Mouse (Mus musculus): ENCODE measurements around the gene Echdc2. TPM values are rescaled to one million over a fixed set of nuclear protein-coding genes. Genes with fewer than 3 reads are reported as not detected.

Gene Echdc2
- polyA plus RNA-seq, 1 experiment, result 62.7 TPM

- WGBS, result 94% methylated on average over 3 of the region's 3 CpGs
- H3K4me1 ChIP-seq (ENCODE audit: control insufficient read depth, insufficient read depth, low read length), result no peaks in the 10 kb centered on the region
- H3K4me3 ChIP-seq (replicated peaks; ENCODE audit: insufficient read depth, low read depth, low read length), result no peak overlapping the region
- DNase-seq, result no peak
- TF ChIP-seq POLR2A (IDR thresholded peaks at IDR 0.05; ENCODE audit: borderline replicate concordance, insufficient read depth, low read length), result no peak
- TF ChIP-seq CTCF (IDR thresholded peaks at IDR 0.05; ENCODE audit: borderline replicate concordance, insufficient read depth, low read depth, low read length), result no peak
- H3K27me3 ChIP-seq (ENCODE audit: control insufficient read depth, insufficient read depth, low read length), result no peaks in the 10 kb centered on the region
- no peak overlapping the region for H3K27ac ChIP-seq (ENCODE audit: insufficient read depth, low read length)
Observed at GRCm38 (mm10) chr4:108163291-108163690, 1.9 kb upstream of the Echdc2 start.

- no peaks in the 10 kb centered on the region for H3K4me1 ChIP-seq (ENCODE audit: control insufficient read depth, insufficient read depth, low read length)
- TF ChIP-seq CTCF (IDR thresholded peaks at IDR 0.05; ENCODE audit: borderline replicate concordance, insufficient read depth, low read depth, low read length) (no peak), POLR2A (IDR thresholded peaks at IDR 0.05; ENCODE audit: borderline replicate concordance, insufficient read depth, low read length) (no peak)
- no peaks in the 10 kb centered on the region for H3K27me3 ChIP-seq (ENCODE audit: control insufficient read depth, insufficient read depth, low read length)
- H3K27ac ChIP-seq (ENCODE audit: insufficient read depth, low read length), result no peak overlapping the region
- DNase-seq, result peak in 1 of 2 experiments; percentile 11
- WGBS, result 43% methylated on average over 4 of the region's 4 CpGs
- no peak overlapping the region for H3K4me3 ChIP-seq (replicated peaks; ENCODE audit: insufficient read depth, low read depth, low read length)
Observed at GRCm38 (mm10) chr4:108166874-108167273, 1.6 kb downstream of the Echdc2 start.

DNA sequence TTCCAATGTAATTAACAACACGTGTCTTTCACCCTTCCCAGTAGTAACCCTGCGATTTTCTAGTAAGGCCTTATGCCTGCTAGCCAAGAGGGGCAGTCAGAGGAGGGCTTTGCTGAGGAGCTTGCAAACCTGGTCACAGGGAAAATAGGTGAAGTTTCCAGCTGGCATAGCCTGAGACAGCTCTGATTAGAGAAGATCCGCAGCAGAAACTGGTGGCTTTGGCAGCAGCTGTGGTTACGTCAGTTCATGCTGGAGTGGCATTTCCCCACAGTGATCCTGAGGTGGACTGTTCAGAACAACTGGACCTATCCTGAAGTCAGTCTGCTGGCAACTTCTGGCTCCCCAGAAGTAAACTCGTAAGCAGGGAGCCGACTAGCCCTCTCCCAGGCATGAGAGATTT is 2.8 kb downstream of the Echdc2 start:
- H3K27ac ChIP-seq (ENCODE audit: insufficient read depth, low read length), result no peak overlapping the region
- DNase-seq, result no peak
- no peaks in the 10 kb centered on the region for H3K4me1 ChIP-seq (ENCODE audit: control insufficient read depth, insufficient read depth, low read length)
- H3K27me3 ChIP-seq (ENCODE audit: control insufficient read depth, insufficient read depth, low read length), result no peaks in the 10 kb centered on the region
- WGBS, result 68% methylated on average over 6 of the region's 6 CpGs
- TF ChIP-seq CTCF (IDR thresholded peaks at IDR 0.05; ENCODE audit: borderline replicate concordance, insufficient read depth, low read depth, low read length) (no peak), POLR2A (IDR thresholded peaks at IDR 0.05; ENCODE audit: borderline replicate concordance, insufficient read depth, low read length) (no peak)
- H3K4me3 ChIP-seq (replicated peaks; ENCODE audit: insufficient read depth, low read depth, low read length), result no peak overlapping the region

DNA sequence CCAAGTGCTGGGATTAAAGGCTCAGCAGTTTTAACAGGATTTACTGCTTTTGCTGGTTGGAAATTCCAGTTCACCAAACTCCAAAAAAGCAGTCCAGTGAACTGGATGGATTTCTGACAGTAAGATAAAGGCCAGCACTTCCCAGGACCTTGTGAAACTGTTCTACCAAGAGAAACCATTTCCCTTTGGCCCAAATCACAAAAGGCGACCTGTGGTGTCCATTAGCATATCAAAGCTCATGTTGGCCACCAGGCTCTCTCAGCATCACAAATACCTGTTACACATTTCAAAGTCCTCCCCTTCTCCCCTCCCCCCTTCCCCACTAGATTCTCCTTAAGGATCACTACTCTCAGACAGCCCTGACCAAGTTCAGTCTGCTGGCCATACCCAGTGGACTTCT is 17.0 kb downstream of the Echdc2 start:
- 64% methylated on average over 1 of the region's 1 CpGs for WGBS
- no peak overlapping the region for H3K27ac ChIP-seq (ENCODE audit: insufficient read depth, low read length)
- no peak overlapping the region for H3K4me3 ChIP-seq (replicated peaks; ENCODE audit: insufficient read depth, low read depth, low read length)
- no peak for TF ChIP-seq CTCF (IDR thresholded peaks at IDR 0.05; ENCODE audit: borderline replicate concordance, insufficient read depth, low read depth, low read length)
- no peak for TF ChIP-seq POLR2A (IDR thresholded peaks at IDR 0.05; ENCODE audit: borderline replicate concordance, insufficient read depth, low read length)
- H3K27me3 ChIP-seq (ENCODE audit: control insufficient read depth, insufficient read depth, low read length), result no peaks in the 10 kb centered on the region
- H3K4me1 ChIP-seq (ENCODE audit: control insufficient read depth, insufficient read depth, low read length), result no peaks in the 10 kb centered on the region
- no peak for DNase-seq

- 75% methylated on average over 2 of the region's 2 CpGs for WGBS
- Histone ChIP-seq H3K4me3 (replicated peaks; ENCODE audit: insufficient read depth, low read depth, low read length) (no peak overlapping the region), H3K27ac (ENCODE audit: insufficient read depth, low read length) (no peak overlapping the region), H3K27me3 (ENCODE audit: control insufficient read depth, insufficient read depth, low read length) (no peaks in the 10 kb centered on the region), H3K4me1 (ENCODE audit: control insufficient read depth, insufficient read depth, low read length) (peaks cover 4% of the 10 kb centered on the region)
- TF ChIP-seq CTCF (IDR thresholded peaks at IDR 0.05; ENCODE audit: borderline replicate concordance, insufficient read depth, low read depth, low read length), result no peak
- TF ChIP-seq POLR2A (IDR thresholded peaks at IDR 0.05; ENCODE audit: borderline replicate concordance, insufficient read depth, low read length), result no peak
- DNase-seq, result no peak
Observed at GRCm38 (mm10) chr4:108192821-108193323, 27.6 kb downstream of the Echdc2 start.

DNA sequence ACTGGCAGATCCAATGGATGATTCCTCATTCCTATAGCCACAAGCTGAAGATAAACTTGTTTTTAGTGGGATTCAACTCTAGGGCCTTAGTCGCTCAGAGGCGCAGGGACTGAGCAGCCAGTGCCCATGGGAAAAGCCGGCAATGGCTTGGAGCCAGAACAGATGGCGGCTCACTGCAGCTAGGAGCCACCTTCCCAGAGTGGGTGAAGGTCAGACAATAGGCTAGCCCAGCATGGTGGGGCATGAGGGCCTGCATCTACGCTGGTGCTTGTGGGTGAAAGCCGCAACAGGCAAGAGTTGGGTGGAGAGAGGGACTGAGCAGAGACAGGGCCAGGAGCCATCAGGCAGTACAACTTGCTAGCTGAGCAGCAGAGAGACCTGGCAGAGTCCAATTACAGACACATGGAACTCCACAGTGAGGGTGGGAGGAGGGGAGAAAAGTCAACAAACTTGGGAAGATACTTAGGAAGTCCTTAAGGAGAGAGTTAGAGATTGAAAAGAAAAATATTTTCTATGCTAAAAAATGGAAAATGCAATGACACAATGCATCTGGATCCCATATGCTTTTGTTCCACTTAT is 31.1 kb downstream of the Echdc2 start:
- DNase-seq, result peak; percentile 69 to 73

DNA sequence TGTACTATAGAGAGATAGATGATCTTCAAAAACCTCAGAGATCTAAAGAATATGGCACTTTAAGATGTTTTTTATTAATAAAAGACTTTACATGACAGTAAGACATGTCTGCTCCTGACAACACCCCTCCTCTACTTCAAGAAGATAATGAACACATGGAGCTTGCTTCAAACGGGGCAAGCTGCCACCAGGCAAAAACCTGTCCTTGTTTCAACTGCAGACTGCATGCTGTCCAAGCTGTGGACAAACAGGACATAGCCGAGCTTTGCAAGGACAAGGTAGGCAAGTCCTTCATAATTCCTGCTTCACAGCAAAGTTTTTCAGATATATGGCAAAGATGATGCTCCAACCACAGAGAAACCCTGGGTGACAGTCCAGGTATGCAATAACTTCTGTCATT is 34.0 kb downstream of the Echdc2 start:
- WGBS, result 8% methylated on average over 2 of the region's 2 CpGs
- Histone ChIP-seq H3K4me3 (replicated peaks; ENCODE audit: insufficient read depth, low read depth, low read length) (no peak overlapping the region), H3K4me1 (ENCODE audit: control insufficient read depth, insufficient read depth, low read length) (peaks cover 4% of the 10 kb centered on the region), H3K27me3 (ENCODE audit: control insufficient read depth, insufficient read depth, low read length) (no peaks in the 10 kb centered on the region), H3K27ac (ENCODE audit: insufficient read depth, low read length) (no peak overlapping the region)
- DNase-seq, result peak; percentile 36 to 50
- TF ChIP-seq POLR2A (IDR thresholded peaks at IDR 0.05; ENCODE audit: borderline replicate concordance, insufficient read depth, low read length) (no peak), CTCF (IDR thresholded peaks at IDR 0.05; ENCODE audit: borderline replicate concordance, insufficient read depth, low read depth, low read length) (no peak)

More for the DNA sequence above, 31.1 kb downstream of the Echdc2 start:
- 13% methylated on average over 6 of the region's 6 CpGs for WGBS
- Histone ChIP-seq H3K4me1 (ENCODE audit: control insufficient read depth, insufficient read depth, low read length) (peaks cover 4% of the 10 kb centered on the region), H3K27me3 (ENCODE audit: control insufficient read depth, insufficient read depth, low read length) (no peaks in the 10 kb centered on the region), H3K27ac (ENCODE audit: insufficient read depth, low read length) (no peak overlapping the region), H3K4me3 (replicated peaks; ENCODE audit: insufficient read depth, low read depth, low read length) (peak overlapping the region; percentile 33)
- TF ChIP-seq POLR2A (IDR thresholded peaks at IDR 0.05; ENCODE audit: borderline replicate concordance, insufficient read depth, low read length), result no peak

DNA sequence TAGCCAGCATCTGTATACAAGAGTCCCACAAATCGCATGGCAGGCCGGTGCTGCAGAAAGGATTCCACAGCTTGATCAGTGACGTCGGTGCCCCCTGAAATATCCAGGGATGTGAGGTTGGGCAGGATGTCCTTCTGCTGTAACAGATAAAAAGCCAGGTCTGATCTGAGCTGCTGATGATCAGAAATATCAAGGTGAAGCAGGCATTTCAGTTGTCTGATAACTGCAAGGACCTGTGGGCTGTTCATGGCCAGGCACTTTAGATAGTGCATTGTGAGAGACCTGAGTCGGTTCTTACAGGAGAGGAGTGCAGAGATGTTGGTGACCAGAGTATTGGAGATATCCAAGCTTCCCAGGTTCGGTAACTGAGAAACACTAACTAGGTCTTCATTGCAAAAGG is 39.4 kb downstream of the Echdc2 start:
- no peak for TF ChIP-seq POLR2A (IDR thresholded peaks at IDR 0.05; ENCODE audit: borderline replicate concordance, insufficient read depth, low read length)
- no peak for TF ChIP-seq CTCF (IDR thresholded peaks at IDR 0.05; ENCODE audit: borderline replicate concordance, insufficient read depth, low read depth, low read length)
- DNase-seq, result no peak
- Histone ChIP-seq H3K4me1 (ENCODE audit: control insufficient read depth, insufficient read depth, low read length) (no peaks in the 10 kb centered on the region), H3K27me3 (ENCODE audit: control insufficient read depth, insufficient read depth, low read length) (no peaks in the 10 kb centered on the region), H3K27ac (ENCODE audit: insufficient read depth, low read length) (no peak overlapping the region), H3K4me3 (replicated peaks; ENCODE audit: insufficient read depth, low read depth, low read length) (no peak overlapping the region)
- 94% methylated on average over 6 of the region's 6 CpGs for WGBS
